Mouse (Mus musculus): ENCODE measurements around the gene Mrpl18. TPM values are rescaled to one million over a fixed set of nuclear protein-coding genes. Genes with fewer than 3 reads are reported as not detected.
A peak's percentile ranks its signal among the peaks of the same experiment; 100 is the strongest.
"Not testable (repeated sequence)": the region's sequence is repeated elsewhere in the genome, so short reads cannot be mapped to it uniquely, and the experiment has no call there.

The Mrpl18 gene
- total RNA-seq (2021), result 10 to 100 TPM; 55.1 to 58.4 TPM
- long read RNA-seq, experiment 1, transcript Mrpl18-201 (4 exons, 1,219 nt), result major isoform, 43 of 49 reads
- long read RNA-seq, experiment 1, partial matches to known transcripts, result 2 of 49 reads
- long read RNA-seq, experiment 1, other reads (novel, unspliced or antisense), result 4 of 49 reads
- long read RNA-seq, experiment 2, transcript Mrpl18-201 (4 exons, 1,219 nt), result major isoform, 40 of 46 reads
- long read RNA-seq, experiment 2, partial matches to known transcripts, result 0 of 46 reads
- long read RNA-seq, experiment 2, other reads (novel, unspliced or antisense), result 6 of 46 reads

- intact Hi-C loops (cut with DNase I), result loop anchor here (2.0 kb wide), 1 partner anchor 45 kb away; the partner anchor contains the start of gene Acat2
- peak; percentile 99 to 100 for DNase-seq (ENCODE audit: low spot score in 2 of 2)
Observed at GRCm38 (mm10) chr17:12915881-12916583, at the start of gene Mrpl18. Gene Mrpl18, minus strand, starts transcription at chr17:12916345.

- intact Hi-C loops (cut with DNase I), result no loop called here
- no peak for DNase-seq (ENCODE audit: low spot score in 2 of 2)
Observed at GRCm38 (mm10) chr17:12963476-12963875, 47.3 kb upstream of the Mrpl18 start.

DNA sequence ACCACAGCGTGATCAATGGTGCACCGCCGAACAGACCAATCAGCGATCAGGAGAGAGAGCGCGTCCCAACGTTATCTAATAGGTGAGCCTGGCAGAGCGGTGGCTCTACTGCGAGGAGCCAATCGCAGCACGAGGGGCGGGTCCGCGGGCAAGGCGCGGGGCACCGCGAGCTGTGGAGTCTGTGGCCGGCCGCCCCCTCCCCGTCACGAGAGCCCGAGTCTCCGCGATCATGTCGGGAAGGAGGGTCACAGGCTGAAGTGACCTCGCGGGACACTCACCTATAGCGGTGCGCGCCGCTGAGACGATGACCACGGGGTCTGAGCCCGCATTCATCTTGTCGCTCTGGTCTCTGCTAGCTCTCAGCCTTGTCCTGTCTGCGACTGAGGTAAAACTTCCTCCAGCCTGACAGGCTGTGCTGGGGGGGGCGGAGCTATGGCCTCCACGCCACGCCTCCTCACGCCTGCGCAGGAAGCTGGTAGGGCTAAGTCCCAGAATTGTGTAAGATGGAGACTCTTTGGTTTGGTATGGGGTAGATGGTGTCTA is 44.3 kb upstream of the Mrpl18 start, which contains the start of gene Acat2:
Gene Acat2, minus strand, starts transcription at position 417 of the 543 bp plus-strand sequence.
- intact Hi-C loops (cut with DNase I), result loop anchor here (2.0 kb wide), 1 partner anchor 44 kb away; the partner anchor contains the start of gene Mrpl18
- DNase-seq (ENCODE audit: low spot score in 2 of 2), result peak; percentile 96 to 98

DNA sequence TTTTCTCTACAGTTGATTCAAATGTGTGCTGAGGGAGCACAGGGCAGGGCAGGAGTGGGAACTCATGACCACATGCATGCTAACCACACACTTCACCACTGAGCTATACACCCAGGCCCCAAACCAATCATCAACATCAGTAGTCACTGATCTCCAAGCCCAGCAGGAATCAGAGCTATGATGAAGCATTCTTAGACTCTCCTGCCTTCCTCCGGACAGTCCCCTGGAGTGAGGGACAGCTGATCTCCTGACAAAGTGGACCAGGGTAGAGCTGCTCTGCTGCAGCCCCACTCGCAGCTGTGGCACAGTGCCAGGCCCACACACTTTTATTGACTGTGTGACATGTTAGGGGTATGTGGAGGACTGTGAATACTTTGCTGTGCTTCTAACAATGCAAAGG is 43.2 kb upstream of the Mrpl18 start:
- intact Hi-C loops (cut with DNase I); DNase-seq (ENCODE audit: low spot score in 2 of 2): not testable (repeated sequence)

DNA sequence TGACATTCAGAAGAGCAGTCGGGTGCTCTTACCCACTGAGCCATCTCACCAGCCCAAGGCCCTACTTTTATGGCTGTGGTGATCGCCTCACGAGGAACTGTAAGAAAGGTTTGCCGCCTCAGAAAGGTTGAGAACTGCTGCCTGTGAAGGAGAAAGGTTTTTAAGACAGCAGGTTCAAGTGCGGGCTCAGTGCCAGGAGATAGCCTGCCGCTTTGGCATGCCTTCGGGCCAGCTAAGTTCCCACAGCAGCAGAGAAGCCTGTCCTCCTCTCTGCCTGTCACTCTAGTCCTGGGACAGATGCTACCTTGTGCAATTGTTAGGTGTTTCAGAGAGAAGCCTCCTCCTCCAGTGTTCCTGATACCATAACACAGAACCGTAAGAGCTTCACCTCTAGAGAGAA is 40.5 kb upstream of the Mrpl18 start:
- DNase-seq (ENCODE audit: low spot score in 2 of 2), result no peak
- intact Hi-C loops (cut with DNase I), result no loop called here

DNA sequence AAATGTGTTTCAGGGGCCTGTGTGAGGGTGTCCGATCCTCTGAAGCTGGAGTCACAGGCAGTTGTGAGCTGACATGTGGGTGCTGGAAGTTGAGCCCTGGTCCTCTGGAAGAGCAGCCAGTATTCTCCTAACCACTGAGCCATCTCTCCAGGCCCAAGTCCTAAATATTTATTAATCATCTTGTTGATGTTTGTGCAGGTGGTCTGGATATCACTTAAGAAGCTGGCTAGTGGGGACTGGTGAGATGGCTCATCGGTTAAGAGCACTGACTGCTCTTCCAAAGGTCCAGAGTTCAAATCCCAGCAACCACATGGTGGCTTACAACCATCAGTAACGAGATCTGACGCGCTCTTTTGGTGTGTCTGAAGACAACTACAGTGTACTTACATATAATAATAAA is 33.5 kb upstream of the Mrpl18 start:
- intact Hi-C loops (cut with DNase I), result no loop called here
- DNase-seq (ENCODE audit: low spot score in 2 of 2), result no peak

DNA sequence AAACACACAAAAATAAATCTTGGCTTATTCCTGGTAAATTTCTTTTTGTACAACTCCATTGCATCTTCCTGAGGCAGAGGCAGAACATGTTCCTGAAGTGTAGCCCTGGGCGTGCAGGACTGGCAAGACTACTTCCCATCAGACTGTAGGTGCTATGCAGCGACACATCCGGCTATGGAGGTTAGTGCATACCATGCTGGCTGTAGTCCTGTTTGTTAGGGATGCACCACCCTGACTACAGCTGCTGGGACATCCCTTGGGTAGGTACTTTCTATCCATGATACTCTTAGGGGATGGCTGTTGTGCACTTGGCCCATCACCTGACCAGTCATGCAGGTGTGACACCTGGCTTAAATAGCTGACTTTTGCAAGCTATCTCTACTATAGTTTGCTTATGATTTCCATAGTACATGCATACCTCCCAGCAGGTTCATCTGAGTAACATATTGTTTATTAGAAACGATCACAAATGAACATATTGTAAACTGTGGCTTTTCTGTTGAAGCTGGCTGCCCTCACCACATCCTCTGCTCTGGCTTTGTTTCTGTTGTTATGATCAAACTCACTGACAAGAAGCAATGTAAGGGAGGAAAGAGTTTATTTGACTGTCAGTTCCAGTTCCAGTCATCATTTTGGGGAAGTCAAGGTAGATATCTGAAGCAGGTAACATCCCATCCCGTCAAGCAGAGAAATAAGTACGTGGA is 26.5 kb upstream of the Mrpl18 start:
- DNase-seq (ENCODE audit: low spot score in 2 of 2), result no peak
- intact Hi-C loops (cut with DNase I), result no loop called here

GRCm38 (mm10) chr17:12941543-12942260 is 25.6 kb upstream of the Mrpl18 start:
- DNase-seq (ENCODE audit: low spot score in 2 of 2), result no peak
- intact Hi-C loops (cut with DNase I), result no loop called here

DNA sequence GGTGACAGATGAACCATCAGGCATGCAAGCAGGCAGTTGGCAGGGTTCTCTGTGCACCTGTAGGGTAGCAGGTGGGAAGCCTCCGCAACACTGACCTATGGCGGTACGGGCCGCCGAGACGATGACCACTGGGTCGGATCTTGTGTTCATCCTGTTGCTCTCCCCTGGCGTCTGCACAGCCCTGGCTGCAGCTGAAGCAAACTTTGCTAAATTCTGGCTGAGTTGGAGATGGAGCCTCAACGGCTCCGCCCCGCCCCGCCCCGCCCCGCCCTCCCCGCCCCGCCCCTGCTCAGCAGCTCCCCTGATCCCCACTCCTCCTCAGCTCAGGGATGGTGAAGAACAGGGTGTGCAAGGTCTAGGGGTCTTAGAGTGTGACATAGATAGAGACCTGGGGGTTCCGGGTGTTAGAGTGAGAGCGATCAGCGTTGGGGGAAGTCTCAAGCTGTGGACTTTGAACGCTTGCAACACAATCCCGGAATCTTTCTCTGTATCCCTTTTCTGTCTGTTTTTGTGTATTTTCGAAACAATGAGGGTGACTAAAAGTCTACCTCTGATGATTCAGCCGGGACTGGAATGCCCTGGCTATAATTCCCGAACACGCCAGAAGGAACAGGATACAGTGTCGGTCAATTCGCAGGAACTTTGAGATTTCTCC is 24.1 kb upstream of the Mrpl18 start, which contains the start of gene Acat3:
Gene Acat3, minus strand, starts transcription at position 450 of the 655 bp plus-strand sequence.
- intact Hi-C loops (cut with DNase I), result no loop called here

GRCm38 (mm10) chr17:12939377-12940148 is 23.4 kb upstream of the Mrpl18 start:
- intact Hi-C loops (cut with DNase I); DNase-seq (ENCODE audit: low spot score in 2 of 2): not testable (repeated sequence)

More for the DNA sequence above, 24.1 kb upstream of the Mrpl18 start, which contains the start of gene Acat3:
- DNase-seq (ENCODE audit: low spot score in 2 of 2), result no peak

GRCm38 (mm10) chr17:12938077-12938476 is 21.9 kb upstream of the Mrpl18 start:
- no peak for DNase-seq (ENCODE audit: low spot score in 2 of 2)

GRCm38 (mm10) chr17:12937412-12937970 is 21.3 kb upstream of the Mrpl18 start:
- intact Hi-C loops (cut with DNase I), result no loop called here
- no peak for DNase-seq (ENCODE audit: low spot score in 2 of 2)

More at GRCm38 (mm10) chr17:12938077-12938476, 21.9 kb upstream of the Mrpl18 start:
- intact Hi-C loops (cut with DNase I), result no loop called here

DNA sequence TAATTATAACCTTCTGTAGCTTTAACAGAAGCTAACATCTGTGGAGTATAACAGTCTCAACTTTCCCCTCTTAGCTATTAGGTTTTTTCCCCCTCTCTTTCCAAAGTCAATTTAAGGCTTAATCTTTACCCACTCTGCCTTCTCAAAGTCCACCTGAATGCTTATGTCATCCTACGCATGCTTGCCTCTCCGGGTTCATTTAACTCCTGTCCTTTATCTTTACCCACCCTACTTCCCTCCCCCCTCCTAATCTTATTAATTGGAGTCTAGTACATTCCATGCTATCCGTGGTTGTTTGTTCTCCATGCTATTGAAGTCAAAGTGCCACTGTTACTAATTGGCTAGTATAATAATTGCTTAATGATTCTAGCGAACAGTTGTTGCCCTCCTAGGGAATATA is 19.6 kb upstream of the Mrpl18 start:
- intact Hi-C loops (cut with DNase I), result no loop called here
- no peak for DNase-seq (ENCODE audit: low spot score in 2 of 2)

GRCm38 (mm10) chr17:12931576-12931975 is 15.4 kb upstream of the Mrpl18 start:
- intact Hi-C loops (cut with DNase I); DNase-seq (ENCODE audit: low spot score in 2 of 2): not testable (repeated sequence)

GRCm38 (mm10) chr17:12925703-12926180 is 9.6 kb upstream of the Mrpl18 start:
- no peak for DNase-seq (ENCODE audit: low spot score in 2 of 2)
- intact Hi-C loops (cut with DNase I), result no loop called here

- no peak for DNase-seq (ENCODE audit: low spot score in 2 of 2)
- intact Hi-C loops (cut with DNase I), result no loop called here
Observed at GRCm38 (mm10) chr17:12925001-12925400, 8.9 kb upstream of the Mrpl18 start.

GRCm38 (mm10) chr17:12921073-12921472 is 4.9 kb upstream of the Mrpl18 start:
- no peak for DNase-seq (ENCODE audit: low spot score in 2 of 2)
- intact Hi-C loops (cut with DNase I), result no loop called here

Measured in left cerebral cortex, postnatal 14 days (tissue).